Mouse (Mus musculus): ENCODE data around the gene Tyk2. TPM values are rescaled to one million over a fixed set of nuclear protein-coding genes. Genes with fewer than 3 reads are reported as not detected.

The Tyk2 gene
- polyA plus RNA-seq, 1 experiment: 31.2 TPM

- no peak overlapping the region for H3K27ac ChIP-seq (ENCODE audit: insufficient read depth, low read depth, low read length)
- no peaks in the 10 kb centered on the region for H3K36me3 ChIP-seq (ENCODE audit: control insufficient read depth, insufficient read depth, low read length)
- peak overlapping the region; percentile 63 for H3K4me3 ChIP-seq (ENCODE audit: low read depth, low read length)
- TF ChIP-seq POLR2A (IDR thresholded peaks at IDR 0.05; ENCODE audit: low read depth, low read length) (0 out of 2 replicates have a peak, but pooled peaks have one; percentile 26), CTCF (IDR thresholded peaks at IDR 0.05; ENCODE audit: extremely low read depth, insufficient read length, insufficient replicate concordance, low read depth, low read length) (peak; percentile 65; the same call in 1 of the 2 replicates)
- 1% methylated on average over 52 of the region's 52 CpGs for WGBS
- peaks cover 27% of the 10 kb centered on the region for H3K27me3 ChIP-seq (ENCODE audit: control insufficient read depth, insufficient read depth, low read length)
- H3K4me1 ChIP-seq (ENCODE audit: control insufficient read depth, insufficient read depth, insufficient read length, low read length): peaks cover 18% of the 10 kb centered on the region
These were observed 30.3 kb upstream of the Tyk2 start for GRCm38 (mm10) chr9:21161209-21161909.

- no peak for TF ChIP-seq CTCF (IDR thresholded peaks at IDR 0.05; ENCODE audit: extremely low read depth, insufficient read length, insufficient replicate concordance, low read depth, low read length)
- no peak for TF ChIP-seq POLR2A (IDR thresholded peaks at IDR 0.05; ENCODE audit: low read depth, low read length)
- H3K4me3 ChIP-seq (ENCODE audit: low read depth, low read length): no peak overlapping the region
- no peak overlapping the region for H3K27ac ChIP-seq (ENCODE audit: insufficient read depth, low read depth, low read length)
- WGBS: 91% methylated on average over 3 of the region's 3 CpGs
- H3K36me3 ChIP-seq (ENCODE audit: control insufficient read depth, insufficient read depth, low read length): no peaks in the 10 kb centered on the region
- H3K4me1 ChIP-seq (ENCODE audit: control insufficient read depth, insufficient read depth, insufficient read length, low read length): peaks cover 5% of the 10 kb centered on the region; the same call in 1 of the 2 replicates
- 0 out of 2 replicates have a peak, but pooled peaks cover 7% of the 10 kb centered on the region for H3K27me3 ChIP-seq (ENCODE audit: control insufficient read depth, insufficient read depth, low read length)
These were observed 23.7 kb upstream of the Tyk2 start for GRCm38 (mm10) chr9:21154787-21155186.

GRCm38 (mm10) chr9:21153833-21154232 is 22.8 kb upstream of the Tyk2 start:
- no peak for TF ChIP-seq CTCF (IDR thresholded peaks at IDR 0.05; ENCODE audit: extremely low read depth, insufficient read length, insufficient replicate concordance, low read depth, low read length)
- TF ChIP-seq POLR2A (IDR thresholded peaks at IDR 0.05; ENCODE audit: low read depth, low read length): no peak
- peaks cover 8% of the 10 kb centered on the region for H3K4me1 ChIP-seq (ENCODE audit: control insufficient read depth, insufficient read depth, insufficient read length, low read length)
- H3K27me3 ChIP-seq (ENCODE audit: control insufficient read depth, insufficient read depth, low read length): 0 out of 2 replicates have a peak, but pooled peaks cover 7% of the 10 kb centered on the region
- H3K27ac ChIP-seq (ENCODE audit: insufficient read depth, low read depth, low read length): no peak overlapping the region
- no peak overlapping the region for H3K4me3 ChIP-seq (ENCODE audit: low read depth, low read length)
- 17% methylated on average over 5 of the region's 5 CpGs for WGBS
- H3K36me3 ChIP-seq (ENCODE audit: control insufficient read depth, insufficient read depth, low read length): no peaks in the 10 kb centered on the region

- TF ChIP-seq CTCF (IDR thresholded peaks at IDR 0.05; ENCODE audit: extremely low read depth, insufficient read length, insufficient replicate concordance, low read depth, low read length) (no peak), POLR2A (IDR thresholded peaks at IDR 0.05; ENCODE audit: low read depth, low read length) (no peak)
- 0 out of 2 replicates have a peak, but pooled peaks cover 7% of the 10 kb centered on the region for H3K27me3 ChIP-seq (ENCODE audit: control insufficient read depth, insufficient read depth, low read length)
- 6% methylated on average over 12 of the region's 12 CpGs for WGBS
- peak overlapping the region; percentile 41 for H3K4me3 ChIP-seq (ENCODE audit: low read depth, low read length)
- no peak overlapping the region for H3K27ac ChIP-seq (ENCODE audit: insufficient read depth, low read depth, low read length)
- H3K36me3 ChIP-seq (ENCODE audit: control insufficient read depth, insufficient read depth, low read length): no peaks in the 10 kb centered on the region
- H3K4me1 ChIP-seq (ENCODE audit: control insufficient read depth, insufficient read depth, insufficient read length, low read length): peaks cover 9% of the 10 kb centered on the region
These were observed 22.3 kb upstream of the Tyk2 start for GRCm38 (mm10) chr9:21153331-21153730.

- no peak for TF ChIP-seq POLR2A (IDR thresholded peaks at IDR 0.05; ENCODE audit: low read depth, low read length)
- peak; percentile 67; the same call in 1 of the 2 replicates for TF ChIP-seq CTCF (IDR thresholded peaks at IDR 0.05; ENCODE audit: extremely low read depth, insufficient read length, insufficient replicate concordance, low read depth, low read length)
- Histone ChIP-seq H3K4me3 (ENCODE audit: low read depth, low read length) (peak overlapping the region; percentile 13; the same call in 1 of the 2 replicates), H3K36me3 (ENCODE audit: control insufficient read depth, insufficient read depth, low read length) (no peaks in the 10 kb centered on the region), H3K27me3 (ENCODE audit: control insufficient read depth, insufficient read depth, low read length) (0 out of 2 replicates have a peak, but pooled peaks cover 7% of the 10 kb centered on the region), H3K4me1 (ENCODE audit: control insufficient read depth, insufficient read depth, insufficient read length, low read length) (peaks cover 9% of the 10 kb centered on the region), H3K27ac (ENCODE audit: insufficient read depth, low read depth, low read length) (no peak overlapping the region)
- WGBS: 2% methylated on average over 11 of the region's 11 CpGs
These were observed 21.7 kb upstream of the Tyk2 start for GRCm38 (mm10) chr9:21152715-21153114.

GRCm38 (mm10) chr9:21149654-21150419 is 18.8 kb upstream of the Tyk2 start, which contains the start of gene Cdc37:
TSS of gene Cdc37 (minus strand) at chr9:21149982.
- peak within 1 kb of the TSS; percentile 95 for H3K4me3 ChIP-seq (ENCODE audit: low read depth, low read length)
- no peak for TF ChIP-seq CTCF (IDR thresholded peaks at IDR 0.05; ENCODE audit: extremely low read depth, insufficient read length, insufficient replicate concordance, low read depth, low read length)
- no peak for TF ChIP-seq POLR2A (IDR thresholded peaks at IDR 0.05; ENCODE audit: low read depth, low read length)
- 0 out of 2 replicates have a peak, but pooled peaks cover under 1% of the 10 kb centered on the region for H3K36me3 ChIP-seq (ENCODE audit: control insufficient read depth, insufficient read depth, low read length)
- H3K27ac ChIP-seq (ENCODE audit: insufficient read depth, low read depth, low read length): no peak within 1 kb of the TSS
- WGBS: under 1% methylated on average over 56 of the region's 56 CpGs
- peaks cover 15% of the 10 kb centered on the region for H3K4me1 ChIP-seq (ENCODE audit: control insufficient read depth, insufficient read depth, insufficient read length, low read length)
- 0 out of 2 replicates have a peak, but pooled peaks cover 7% of the 10 kb centered on the region for H3K27me3 ChIP-seq (ENCODE audit: control insufficient read depth, insufficient read depth, low read length)
